Mouse (Mus musculus) layer of hippocampus, postnatal 25 days (tissue): Measurements from ENCODE around the gene Fuca2. TPM values are rescaled to one million over a fixed set of nuclear protein-coding genes. Genes with fewer than 3 reads are reported as not detected.

Experiments used
- DNase-seq, 2 experiments: peaks; one replicate each; pipeline ENCODE4 v3.0.0; 2022; ENCODE audit warnings: mixed read lengths in 2 of 2, low spot score in 1 of 2; ENCODE audit errors: extremely low spot score in 1 of 2
- total RNA-seq, 2 experiments: library from RNA; stranded (reverse); gene quantifications; 2 replicates each; pipeline ENCODE4 v1.2.3; 2021

The Fuca2 gene
- total RNA-seq, 2 experiments from 2014 or later: 38.5 to 46.5 TPM

GRCm38 (mm10) chr10:13521857-13522256 lies 22.5 kb downstream of the Fuca2 start:
- no peak for DNase-seq

DNA sequence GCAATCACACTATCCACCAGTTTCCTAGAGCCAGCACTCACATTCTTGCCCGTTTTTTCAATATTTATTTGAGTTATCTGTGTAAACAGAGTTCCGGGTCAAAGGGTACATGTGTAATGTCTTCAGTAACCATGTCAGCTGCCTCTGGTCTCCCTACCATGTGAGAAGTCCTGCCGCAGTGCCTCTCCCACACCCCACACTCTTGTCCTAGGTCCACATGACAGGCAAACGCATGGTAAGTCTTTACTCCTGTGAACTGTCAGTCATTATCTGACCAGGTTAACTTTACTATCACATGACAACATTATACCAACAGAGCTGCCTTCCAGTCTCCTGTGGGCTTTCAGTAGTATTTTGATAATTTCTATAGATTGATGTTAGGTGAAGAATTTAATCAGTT lies 28.8 kb downstream of the Fuca2 start:
- no peak for DNase-seq

DNA sequence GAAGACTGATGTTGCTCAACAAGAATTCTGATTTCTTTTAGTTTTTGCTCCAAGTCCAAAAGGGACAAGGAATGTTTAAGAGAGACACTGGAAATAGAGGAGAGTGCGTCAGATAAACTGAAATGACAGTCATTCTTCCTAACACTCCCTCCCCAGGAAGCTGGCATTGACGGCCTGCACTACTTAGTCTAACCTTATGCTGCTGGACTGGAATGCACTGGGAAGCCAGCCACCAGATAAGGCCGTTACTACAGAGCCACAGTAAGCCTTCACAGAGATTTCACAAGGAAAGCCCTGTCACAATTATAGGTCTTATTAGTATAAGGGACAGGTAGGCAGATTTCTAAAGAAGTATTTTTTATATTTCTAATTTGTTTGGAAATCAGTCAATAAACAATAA lies 35.4 kb downstream of the Fuca2 start:
- DNase-seq: no peak

DNA sequence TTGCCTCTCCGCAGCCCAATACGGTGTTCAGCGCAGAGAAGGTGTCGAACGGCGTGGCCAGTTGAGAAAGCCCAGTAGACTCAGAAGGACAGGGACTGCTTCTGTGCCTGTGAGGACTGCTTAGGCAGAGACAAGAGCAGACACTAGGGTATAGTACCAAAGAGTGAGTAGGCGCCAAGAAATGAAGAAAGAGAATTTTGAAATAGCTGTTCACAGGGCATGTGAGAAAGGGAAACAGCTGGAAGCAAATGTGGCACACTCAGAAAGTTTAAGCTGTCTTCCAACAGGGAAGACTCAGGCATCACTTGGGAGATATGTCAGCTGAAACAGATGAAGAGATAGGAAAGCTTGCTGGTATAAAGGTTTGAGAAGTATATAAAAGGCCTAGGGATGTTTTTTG lies 37.4 kb downstream of the Fuca2 start:
- DNase-seq: no peak

DNA sequence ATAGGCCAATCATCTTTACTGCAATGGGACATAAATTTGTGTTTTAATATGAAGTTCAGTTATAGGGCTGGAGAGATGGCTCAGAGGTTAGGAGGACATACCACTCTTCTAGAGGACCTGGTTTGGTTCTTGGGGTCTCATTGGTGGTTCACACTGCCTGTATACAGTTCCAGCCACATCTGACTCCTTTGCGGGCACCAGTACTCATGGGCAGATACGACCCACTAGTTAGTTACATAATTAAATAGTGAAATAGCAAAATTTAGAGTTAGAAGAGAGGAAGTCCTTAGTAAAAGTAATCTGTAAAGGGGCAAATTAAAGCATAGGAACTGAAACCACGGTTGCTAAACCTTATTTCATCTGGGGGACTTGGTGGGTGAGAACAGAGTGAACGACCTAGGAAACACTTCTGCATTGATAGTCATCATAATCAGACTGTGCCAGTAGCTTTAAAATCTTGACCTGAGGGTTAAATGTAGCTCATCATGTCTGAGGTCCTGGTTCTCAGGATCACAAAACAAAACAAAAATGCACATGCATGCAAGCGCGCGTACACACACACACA lies 40.5 kb downstream of the Fuca2 start:
- no peak for DNase-seq

DNA sequence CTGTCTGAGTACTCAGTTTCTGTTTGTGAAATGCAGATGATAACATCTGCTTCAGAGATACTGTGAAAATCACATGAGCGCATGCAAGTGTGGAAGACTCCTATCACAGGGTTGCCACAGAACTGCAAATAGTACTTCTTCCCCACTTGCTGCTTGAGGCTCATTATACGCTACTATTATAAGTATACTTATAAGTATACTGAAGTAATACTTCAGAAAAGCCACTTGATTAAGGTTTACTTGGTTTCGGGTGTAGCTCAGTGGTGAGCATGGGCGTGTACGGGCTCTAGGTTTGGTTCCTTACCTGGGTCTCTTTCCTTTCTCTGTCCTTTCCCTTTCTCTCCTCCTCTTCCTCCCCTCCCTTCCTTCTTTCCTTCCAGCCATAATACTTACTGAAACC lies 42.4 kb downstream of the Fuca2 start:
- no peak for DNase-seq

DNA sequence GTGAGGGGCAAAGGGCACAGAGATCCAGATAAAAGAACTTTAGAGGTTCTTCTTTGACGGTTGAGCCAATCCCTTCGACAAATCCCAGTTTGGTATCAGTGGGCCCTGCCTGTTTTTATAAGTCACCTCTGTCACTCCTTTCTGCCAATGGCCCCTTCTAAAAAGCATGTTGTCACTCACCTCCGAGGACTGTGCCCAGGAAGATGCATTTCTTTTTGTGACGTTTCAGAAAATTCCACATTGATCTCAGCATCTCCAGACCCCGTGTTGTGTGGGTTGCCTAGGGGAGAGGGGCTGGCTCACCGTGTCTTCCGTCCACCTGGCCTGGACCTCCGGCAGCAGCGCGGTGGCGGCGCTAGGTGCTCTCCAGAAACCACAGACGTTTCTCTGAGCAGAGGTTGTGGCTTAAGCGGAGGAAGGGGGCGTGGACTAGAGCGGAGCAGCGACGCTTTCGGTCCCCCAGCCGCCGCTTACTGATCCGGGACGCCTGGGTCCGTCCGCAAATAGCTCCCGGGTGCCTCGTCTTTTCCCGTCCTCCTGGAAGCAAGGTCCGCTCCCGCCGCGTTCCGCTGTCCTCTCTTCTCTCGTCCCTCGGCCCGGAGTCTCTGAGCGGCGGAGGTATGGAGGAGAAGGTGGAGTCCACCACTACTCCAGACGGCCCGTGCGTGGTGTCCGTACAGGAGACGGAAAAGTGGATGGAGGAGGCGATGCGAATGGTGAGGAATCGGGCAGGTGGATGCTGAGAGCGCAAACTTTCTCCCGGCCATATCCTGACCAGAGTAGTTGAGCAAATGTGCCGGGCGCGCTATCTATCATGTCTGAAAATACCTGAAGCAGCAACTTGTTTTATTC lies 53.5 kb downstream of the Fuca2 start, which contains the start of the genes Adat2 and Pex3:
TSS of gene Adat2 (plus strand) at position 249 of the 852 bp plus-strand sequence.
TSS of gene Pex3 (minus strand) at position 497 of the 852 bp plus-strand sequence.
- DNase-seq: peak; percentile 87 to 90

- no peak for DNase-seq
Measured at GRCm38 (mm10) chr10:13553498-13553985, 54.2 kb downstream of the Fuca2 start.

DNA sequence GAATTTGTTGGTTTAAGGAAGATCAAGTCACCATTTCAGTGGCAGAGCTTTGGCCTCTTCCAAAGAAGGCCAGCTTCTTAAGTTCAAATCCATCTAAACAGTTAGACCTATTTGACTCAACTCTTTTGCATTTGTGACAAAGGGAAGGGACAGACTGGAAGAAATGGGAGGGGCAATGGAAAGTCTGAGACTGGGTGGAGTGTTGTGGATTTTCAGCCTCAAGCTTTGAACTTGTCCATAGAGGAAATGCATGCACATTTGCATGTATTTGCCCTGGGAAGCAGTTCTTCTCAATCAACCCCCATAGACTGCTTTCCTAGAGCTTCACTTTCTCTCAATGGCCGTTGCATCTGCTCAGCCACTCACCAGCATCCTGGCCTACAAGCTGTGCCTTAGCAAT lies 55.0 kb downstream of the Fuca2 start:
- no peak for DNase-seq

- no peak for DNase-seq
Measured at GRCm38 (mm10) chr10:13560014-13560674, 60.8 kb downstream of the Fuca2 start.

GRCm38 (mm10) chr10:13564364-13565079 lies 65.2 kb downstream of the Fuca2 start:
- DNase-seq: peak; percentile 65 to 83

DNA sequence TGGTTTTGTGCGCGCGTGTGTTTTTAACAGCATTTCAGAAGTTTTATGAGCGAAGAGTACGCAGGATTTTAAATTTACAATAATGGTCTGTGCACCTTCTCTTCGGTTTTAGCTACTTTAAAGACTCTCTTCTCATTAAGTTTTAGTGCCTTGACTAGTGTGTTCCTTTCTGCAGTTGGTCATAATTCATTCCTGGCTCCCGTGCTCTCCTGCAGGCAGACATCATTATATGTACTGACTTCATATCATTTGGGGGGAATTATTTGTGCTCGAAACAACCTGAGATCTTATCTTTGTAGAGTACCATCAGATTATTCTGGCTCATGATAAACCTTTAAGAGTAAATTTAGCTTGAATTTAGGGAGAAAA lies 65.7 kb downstream of the Fuca2 start:
- DNase-seq: no peak

DNA sequence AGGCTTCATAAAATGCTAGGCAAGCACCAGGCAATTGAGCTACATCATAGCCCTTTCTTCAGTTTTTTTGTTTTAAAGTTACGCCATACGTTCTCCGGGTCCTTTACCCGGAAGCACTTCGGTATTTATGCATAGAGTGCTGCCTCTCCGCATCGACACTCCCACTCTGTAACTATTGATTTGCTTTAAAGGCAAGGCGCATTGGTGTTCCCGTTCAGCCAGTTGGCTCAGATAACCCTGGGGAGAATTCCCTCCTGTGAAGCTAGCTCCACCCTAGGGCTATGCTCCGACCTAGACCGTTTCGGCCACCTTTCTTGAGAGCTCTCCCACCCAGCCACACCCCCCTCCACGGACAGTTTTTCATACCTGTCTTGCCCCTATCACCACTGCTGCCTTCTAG lies 67.1 kb downstream of the Fuca2 start:
- no peak for DNase-seq

Other genes with a start within 250 kb of the Fuca2 start
- gene Phactr2, start 25.1 kb upstream of the Fuca2 start, total RNA-seq: 10 to 100 TPM; 20.1 to 20.6 TPM
- 1 to 10 TPM; 8.1 to 8.9 TPM for gene Adat2, start 53.4 kb downstream of the Fuca2 start, total RNA-seq
- gene Pex3, start 53.6 kb downstream of the Fuca2 start, total RNA-seq: 10 to 100 TPM; 26.0 to 30.3 TPM